Comparison of ENCODE assay signal across 22 mouse cellular contexts in genomic region chr15:77422925-77423324, GRCm38 (mm10). TPM values are rescaled to one million over a fixed set of nuclear protein-coding genes. Genes with fewer than 3 reads are reported as not detected.
"Had no signal": no experiment of that assay in that cellular context is flagged by ENCODE, and none has a peak within 500 bp of the region (broad histone marks: within the 10 kb centered on the region; RNA-seq: fewer than 3 reads in every experiment).

No protein-coding gene starts in this region.

RNA-seq across cellular contexts. Expression of gene Apol9a, which starts 12.0 kb away (rescaled TPM):
- total RNA-seq: layer of hippocampus, postnatal 36 days; monocyte, adult 5-6 weeks had no signal
- polyA plus RNA-seq: kidney, embryonic 14.5 days; limb, embryonic 12.5 days; limb, embryonic 15.5 days; liver, embryonic 11.5 days; liver, embryonic 14.5 days; lung, embryonic 14.5 days; midbrain, embryonic 10.5 days; midbrain, embryonic 13.5 days; midbrain, embryonic 16.5 days had no signal

RNA-seq across cellular contexts. Expression of gene Apol7a, which starts 24.0 kb away (rescaled TPM):
- total RNA-seq: left cerebral cortex, postnatal 4 days; monocyte, adult 5-6 weeks had no signal
- polyA plus RNA-seq: kidney, adult 2 months; kidney, embryonic 14.5 days; limb, embryonic 12.5 days; liver, embryonic 11.5 days; lung, embryonic 14.5 days; midbrain, embryonic 10.5 days; midbrain, embryonic 13.5 days; midbrain, embryonic 16.5 days had no signal

RNA-seq across cellular contexts. Expression of gene Apol7b, which starts 24.4 kb away (rescaled TPM):
- total RNA-seq: layer of hippocampus, adult 8-10 months; layer of hippocampus, postnatal 10 days; layer of hippocampus, postnatal 36 days; left cerebral cortex, postnatal 4 days; monocyte, adult 5-6 weeks; neutrophil, adult 5-6 weeks had no signal
- polyA plus RNA-seq: kidney, adult 2 months; kidney, embryonic 14.5 days; limb, embryonic 12.5 days; limb, embryonic 15.5 days; liver, embryonic 11.5 days; liver, embryonic 14.5 days; liver, postnatal 0 days; lung, embryonic 14.5 days; midbrain, embryonic 10.5 days; midbrain, embryonic 13.5 days; midbrain, embryonic 16.5 days; myocyte; neural tube, embryonic 13.5 days had no signal

RNA-seq across cellular contexts. Expression of gene Apol10a, which starts 53.9 kb away (rescaled TPM):
- total RNA-seq: layer of hippocampus, adult 8-10 months; layer of hippocampus, postnatal 10 days; layer of hippocampus, postnatal 36 days; left cerebral cortex, adult 8-10 months; left cerebral cortex, postnatal 14 days; left cerebral cortex, postnatal 4 days; neutrophil, adult 5-6 weeks had no signal
- polyA plus RNA-seq: kidney, embryonic 14.5 days; limb, embryonic 12.5 days; limb, embryonic 15.5 days; liver, embryonic 11.5 days; liver, postnatal 0 days; lung, embryonic 14.5 days; midbrain, embryonic 10.5 days; midbrain, embryonic 13.5 days; midbrain, embryonic 16.5 days; myocyte; neural tube, embryonic 13.5 days; thymus, adult 2 months had no signal
